Mouse (Mus musculus) liver, adult 2 months (tissue): ENCODE results near the gene Plekha1. TPM values are rescaled to one million over a fixed set of nuclear protein-coding genes. Genes with fewer than 3 reads are reported as not detected.

Source experiments
- DNase-seq: peaks from one replicate; pipeline ENCODE4 v3.0.0-alpha.2; 2011; ENCODE audit warnings: low read depth, low spot score; ENCODE audit errors: extremely low read depth
- H3K27ac ChIP-seq: fragments of 200-500 bp; replicated peaks from 2 replicates; pipeline ENCODE4 v1.5.1; 2012; ENCODE audit warnings: low read depth, mild to moderate bottlenecking, control low read depth, inconsistent platforms, low read length; ENCODE audit not compliant: insufficient read depth
- H3K27me3 ChIP-seq: fragments of 200-500 bp; 2 replicates; pipeline ENCODE4 v1.6.1; 2012; ENCODE audit warnings: mild to moderate bottlenecking, moderate library complexity, low read length, inconsistent platforms; ENCODE audit not compliant: control insufficient read depth, insufficient read depth
- H3K36me3 ChIP-seq: fragments of 200-500 bp; 2 replicates; pipeline ENCODE4 v1.6.1; 2012; ENCODE audit warnings: low read length, inconsistent platforms; ENCODE audit not compliant: control insufficient read depth, insufficient read depth
- H3K4me1 ChIP-seq: fragments of 200-500 bp; 2 replicates; pipeline ENCODE4 v1.6.1; 2011; ENCODE audit warnings: low read length; ENCODE audit not compliant: control insufficient read depth, insufficient read depth
- H3K4me3 ChIP-seq: fragments of 200-500 bp; 2 replicates; pipeline ENCODE4 v1.5.1; 2011; ENCODE audit warnings: low read depth, mild to moderate bottlenecking, control low read depth, low read length, moderate library complexity; ENCODE audit not compliant: insufficient read depth
- H3K79me2 ChIP-seq: fragments of 200-500 bp; 2 replicates; pipeline ENCODE4 v1.6.1; 2012; ENCODE audit warnings: inconsistent platforms, mild to moderate bottlenecking, low read length, moderate library complexity; ENCODE audit not compliant: control insufficient read depth, insufficient read depth
- H3K9ac ChIP-seq: fragments of 200-500 bp; 2 replicates; pipeline ENCODE4 v1.6.1; 2012; ENCODE audit warnings: low read depth, mild to moderate bottlenecking, control low read depth, inconsistent platforms, low read length
- CTCF ChIP-seq: fragments of 200-500 bp; IDR thresholded peaks from 2 replicates; pipeline ENCODE4 v1.5.1; 2011; ENCODE audit warnings: low read depth, low read length, control low read depth
- POLR2A ChIP-seq: fragments of 200-500 bp; IDR thresholded peaks from 2 replicates; pipeline ENCODE4 v1.6.1; 2011; ENCODE audit warnings: low read length, control low read depth; ENCODE audit not compliant: insufficient read depth; ENCODE audit errors: extremely low read depth
- WGBS: fragments of 180-500 bp; shearing (Covaris S2); methylation state at CpG from one replicate; pipeline ENCODE4 v1.1.7; 2018; 5-methylcytosine and 5-hydroxymethylcytosine counted together
- polyA plus RNA-seq: library from polyadenylated mRNA; depleted of rRNA; stranded (reverse); fragments of >200 nt; gene quantifications from 2 replicates; pipeline ENCODE4 v1.2.3, GENCODE M21; 2012
- total RNA-seq: library from RNA; depleted of rRNA; stranded (reverse); fragments of >200 nt; gene quantifications from 2 replicates; pipeline ENCODE4 v1.2.3, GENCODE M21; 2014

The Plekha1 gene
- total and polyA plus RNA-seq, 2 experiments: 5.6 to 7.0 TPM

DNA sequence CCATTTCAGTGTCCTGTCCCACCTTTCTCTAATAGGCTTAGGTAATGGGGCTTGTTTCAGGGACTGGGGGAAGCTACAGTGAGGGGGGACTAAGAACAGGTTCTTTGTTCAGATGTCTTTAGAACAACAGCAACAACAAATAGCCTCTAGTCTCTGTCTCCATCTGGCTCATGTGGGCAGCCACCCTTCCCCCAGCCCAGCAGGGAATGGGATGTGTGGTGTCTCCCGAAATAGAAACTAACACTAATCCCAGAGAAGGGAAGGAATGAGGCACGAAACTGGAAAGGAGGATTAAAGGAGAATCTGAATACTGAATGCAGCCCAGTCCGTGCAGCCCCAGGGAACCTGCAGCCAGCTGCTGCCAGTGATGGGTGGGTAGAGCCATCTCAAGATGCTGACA is 22.4 kb downstream of the Plekha1 start:
- TF ChIP-seq POLR2A (no peak), CTCF (no peak)
- WGBS: 84% methylated on average over 3 of the region's 3 CpGs
- peaks cover 9% of the 10 kb centered on the region for H3K36me3 ChIP-seq
- no peaks in the 10 kb centered on the region for H3K79me2 ChIP-seq
- no peak overlapping the region for H3K27ac ChIP-seq
- no peaks in the 10 kb centered on the region for H3K4me1 ChIP-seq
- no peak for DNase-seq
- no peaks in the 10 kb centered on the region for H3K27me3 ChIP-seq
- H3K4me3 ChIP-seq: no peak overlapping the region
- no peak overlapping the region for H3K9ac ChIP-seq

DNA sequence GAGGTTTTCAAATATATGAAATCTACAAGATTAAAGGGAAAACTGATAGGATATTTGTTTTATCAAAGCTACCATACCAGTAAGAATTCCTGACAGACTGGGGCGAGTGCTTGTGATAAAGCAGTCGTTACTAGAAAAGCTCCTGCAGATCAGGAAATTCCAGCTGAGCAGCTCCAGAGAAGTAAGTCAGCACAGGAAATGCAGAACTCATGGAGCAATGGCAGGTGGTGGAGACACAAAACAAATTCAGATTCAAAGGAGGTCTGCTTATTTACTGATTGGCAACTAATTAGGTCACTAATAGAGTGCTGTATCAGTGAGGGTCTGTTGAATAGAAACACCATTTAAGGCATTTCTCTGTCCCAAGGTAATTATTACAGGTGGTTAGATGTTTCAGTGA is 25.3 kb downstream of the Plekha1 start:
- Histone ChIP-seq H3K27ac (no peak overlapping the region), H3K36me3 (peaks cover 6% of the 10 kb centered on the region), H3K4me1 (no peaks in the 10 kb centered on the region), H3K79me2 (no peaks in the 10 kb centered on the region), H3K27me3 (no peaks in the 10 kb centered on the region), H3K4me3 (no peak overlapping the region), H3K9ac (no peak overlapping the region)
- 73% methylated on average over 2 of the region's 2 CpGs for WGBS
- no peak for TF ChIP-seq POLR2A
- TF ChIP-seq CTCF: no peak
- DNase-seq: no peak

DNA sequence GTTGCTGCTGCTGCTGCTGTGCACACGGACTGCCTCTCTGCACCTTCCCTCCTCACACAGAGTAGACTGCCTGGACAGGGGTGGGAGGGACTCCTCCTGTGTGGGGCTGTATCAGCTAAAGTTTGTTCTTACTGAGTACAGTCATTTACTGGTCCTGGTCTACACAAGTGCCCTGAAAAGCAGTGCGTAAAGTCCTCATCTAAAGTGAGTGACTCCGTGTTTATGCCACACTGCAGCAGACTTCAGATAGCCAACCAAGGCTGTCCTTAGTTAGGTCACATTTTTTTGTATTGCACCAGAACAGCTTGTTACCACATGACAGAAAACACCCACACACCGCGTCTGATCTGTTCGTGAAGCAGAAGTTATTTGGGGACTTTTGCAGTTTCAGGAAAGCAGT is 27.4 kb downstream of the Plekha1 start:
- DNase-seq: peak; percentile 28
- H3K4me3 ChIP-seq: no peak overlapping the region
- no peak for TF ChIP-seq POLR2A
- TF ChIP-seq CTCF: no peak
- H3K79me2 ChIP-seq: no peaks in the 10 kb centered on the region
- H3K4me1 ChIP-seq: no peaks in the 10 kb centered on the region
- WGBS: 34% methylated on average over 6 of the region's 6 CpGs
- H3K9ac ChIP-seq: no peak overlapping the region
- peaks cover 9% of the 10 kb centered on the region; the same call in 1 of the 2 replicates for H3K36me3 ChIP-seq
- H3K27ac ChIP-seq: no peak overlapping the region
- H3K27me3 ChIP-seq: no peaks in the 10 kb centered on the region

DNA sequence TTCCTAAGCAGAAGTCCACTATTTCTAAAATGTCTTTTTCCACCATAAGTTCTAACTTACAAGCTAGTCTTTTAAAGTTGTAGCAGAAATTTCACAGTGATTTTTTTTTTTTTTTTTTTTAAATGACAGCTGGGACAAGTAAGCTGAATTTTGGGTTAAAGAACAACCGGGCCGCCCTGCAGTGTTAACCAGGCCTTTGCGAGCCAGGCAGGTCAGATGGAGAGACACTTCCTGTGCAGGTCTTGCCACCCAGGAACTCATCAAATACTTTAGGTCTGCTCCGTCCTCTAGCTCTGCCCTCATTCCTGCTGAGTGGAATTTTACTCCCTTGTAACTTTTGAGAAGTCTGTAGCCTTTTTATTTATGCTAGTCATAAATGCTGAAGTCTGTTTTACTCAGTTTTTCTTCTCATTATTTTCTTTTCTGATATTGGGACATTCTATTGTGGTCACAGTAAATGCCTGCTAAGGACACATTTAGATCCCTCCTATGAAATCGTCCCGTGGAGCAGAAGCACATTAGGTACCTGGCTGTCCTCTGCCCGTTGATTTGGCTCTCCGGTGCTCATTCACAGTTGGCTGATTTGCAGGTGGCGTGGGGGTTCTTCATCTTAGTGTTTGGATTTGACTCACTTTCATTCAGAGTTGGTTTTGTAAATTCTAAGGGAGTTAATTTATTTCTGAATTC is 29.5 kb downstream of the Plekha1 start:
- no peak overlapping the region for H3K9ac ChIP-seq
- no peak overlapping the region for H3K27ac ChIP-seq
- 87% methylated on average over 9 of the region's 9 CpGs for WGBS
- no peaks in the 10 kb centered on the region for H3K79me2 ChIP-seq
- no peak overlapping the region for H3K4me3 ChIP-seq
- no peak for DNase-seq
- H3K4me1 ChIP-seq: no peaks in the 10 kb centered on the region
- no peaks in the 10 kb centered on the region for H3K27me3 ChIP-seq
- peaks cover 9% of the 10 kb centered on the region; the same call in 1 of the 2 replicates for H3K36me3 ChIP-seq
- no peak for TF ChIP-seq POLR2A
- no peak for TF ChIP-seq CTCF

DNA sequence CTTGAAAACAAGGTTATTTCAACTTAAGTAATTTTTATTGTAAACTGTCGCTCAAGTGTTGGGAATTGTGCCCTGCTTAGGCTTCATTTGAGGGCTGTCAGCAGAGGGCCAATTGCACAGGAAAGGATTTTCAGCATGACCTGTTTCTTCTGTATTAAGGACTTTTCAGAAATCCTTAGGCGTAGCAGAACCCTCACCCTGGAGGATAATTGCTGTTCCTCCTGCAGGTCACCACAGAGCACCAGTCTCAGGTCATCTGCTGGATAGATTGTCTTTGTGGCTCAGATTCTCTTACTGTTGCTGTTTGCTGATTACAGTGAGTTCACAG is 30.0 kb downstream of the Plekha1 start:
- no peak for DNase-seq
- Histone ChIP-seq H3K4me1 (no peaks in the 10 kb centered on the region), H3K27me3 (no peaks in the 10 kb centered on the region), H3K27ac (no peak overlapping the region), H3K36me3 (peaks cover 9% of the 10 kb centered on the region; the same call in 1 of the 2 replicates), H3K79me2 (no peaks in the 10 kb centered on the region), H3K9ac (no peak overlapping the region), H3K4me3 (no peak overlapping the region)
- TF ChIP-seq POLR2A (no peak), CTCF (no peak)
- 95% methylated on average over 2 of the region's 2 CpGs for WGBS

DNA sequence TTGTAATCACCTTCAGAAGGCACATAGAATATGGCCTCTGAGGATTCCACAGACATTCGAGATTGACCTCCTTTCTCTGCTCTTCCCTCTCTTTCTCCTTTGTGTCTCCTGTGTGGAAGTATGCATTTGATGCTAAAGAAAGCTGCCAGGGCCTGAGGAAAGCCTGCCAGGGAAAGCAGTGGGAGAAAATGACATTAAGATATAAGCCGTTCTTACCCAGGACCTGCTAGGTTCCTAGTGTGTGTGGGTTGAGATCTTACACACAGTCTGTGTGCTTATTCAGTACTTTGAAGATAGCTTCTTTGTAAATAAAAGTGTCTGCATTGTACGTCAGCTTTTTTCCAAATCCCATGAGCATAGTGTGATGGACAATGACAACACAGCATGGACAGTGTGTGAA is 30.5 kb downstream of the Plekha1 start:
- 90% methylated on average over 3 of the region's 3 CpGs for WGBS
- Histone ChIP-seq H3K9ac (no peak overlapping the region), H3K36me3 (peaks cover 13% of the 10 kb centered on the region; the same call in 1 of the 2 replicates), H3K4me1 (no peaks in the 10 kb centered on the region), H3K27ac (no peak overlapping the region), H3K27me3 (no peaks in the 10 kb centered on the region), H3K4me3 (no peak overlapping the region), H3K79me2 (no peaks in the 10 kb centered on the region)
- TF ChIP-seq CTCF: no peak
- no peak for TF ChIP-seq POLR2A
- no peak for DNase-seq
